Mouse (Mus musculus): Measurements from ENCODE around the gene Inpp5k. TPM values are rescaled to one million over a fixed set of nuclear protein-coding genes. Genes with fewer than 3 reads are reported as not detected.

Inpp5k gene
- polyA plus RNA-seq, 1 experiment, result 8.9 TPM

DNA sequence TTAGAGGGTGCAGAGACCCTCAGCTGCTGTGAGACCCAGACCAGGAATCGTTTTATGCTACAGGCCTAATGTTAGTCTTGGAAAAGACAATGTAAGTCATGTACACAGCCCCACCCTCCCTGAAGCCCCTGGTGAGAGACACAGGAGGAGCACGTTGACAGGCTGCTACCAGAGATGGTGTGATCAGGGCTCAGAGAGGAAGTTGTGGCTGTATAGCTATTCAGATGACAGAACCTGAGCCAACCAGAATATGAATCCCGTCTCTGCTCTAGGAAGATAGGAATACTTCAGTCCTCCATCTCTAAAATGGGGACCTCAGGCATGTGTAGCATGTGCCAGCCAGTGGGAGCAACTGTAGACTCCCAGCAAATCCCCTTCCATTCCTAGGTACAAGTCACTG is 37.8 kb downstream of the Inpp5k start:
- peaks cover 87% of the 10 kb centered on the region for H3K36me3 ChIP-seq (ENCODE audit: control insufficient read depth)
- no peaks in the 10 kb centered on the region for H3K9me3 ChIP-seq (ENCODE audit: control insufficient read depth, low read length)
- H3K4me1 ChIP-seq (ENCODE audit: control insufficient read depth), result peaks cover 6% of the 10 kb centered on the region
- TF ChIP-seq TAL1 (IDR thresholded peaks at IDR 0.05; ENCODE audit: low read length), result no peak
- no peak for TF ChIP-seq GATA1 (IDR thresholded peaks at IDR 0.05; ENCODE audit: low read length)
- no peak overlapping the region for H3K4me3 ChIP-seq (replicated peaks)
- no peaks in the 10 kb centered on the region for H3K27me3 ChIP-seq (ENCODE audit: control insufficient read depth)

DNA sequence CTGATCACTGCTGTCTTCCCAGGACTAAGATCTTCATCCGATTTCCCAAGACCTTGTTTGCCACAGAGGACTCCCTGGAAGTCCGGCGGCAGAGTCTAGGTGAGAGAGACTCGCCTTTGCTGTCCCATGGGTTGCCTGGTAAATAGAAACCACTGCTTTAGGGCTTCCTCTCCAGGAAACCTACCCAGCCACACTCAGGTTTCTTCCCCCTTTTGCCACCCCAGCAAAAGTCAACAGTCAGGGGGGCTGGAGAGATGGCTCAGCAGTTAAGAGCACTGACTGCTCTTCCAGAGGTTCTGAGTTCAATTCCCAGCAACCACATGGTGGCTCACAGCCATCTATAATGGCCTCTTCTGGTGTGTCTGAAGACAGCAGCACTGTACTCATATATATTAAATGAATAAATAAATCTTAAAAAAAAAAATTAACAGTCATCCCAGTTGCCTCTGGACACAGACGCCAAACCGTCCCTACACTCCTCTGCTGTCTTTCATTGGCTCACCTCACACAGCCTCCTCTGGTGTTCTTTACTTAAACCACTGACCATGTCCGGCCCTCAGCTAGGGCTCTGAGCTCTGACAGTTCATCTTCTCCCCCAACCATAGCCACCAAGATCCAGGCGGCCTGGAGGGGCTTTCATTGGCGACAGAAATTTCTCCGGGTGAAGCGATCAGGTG is 38.5 kb downstream of the Inpp5k start:
- no peak for TF ChIP-seq GATA1 (IDR thresholded peaks at IDR 0.05; ENCODE audit: low read length)
- TF ChIP-seq TAL1 (IDR thresholded peaks at IDR 0.05; ENCODE audit: low read length), result no peak
- peaks cover 6% of the 10 kb centered on the region for H3K4me1 ChIP-seq (ENCODE audit: control insufficient read depth)
- no peaks in the 10 kb centered on the region for H3K9me3 ChIP-seq (ENCODE audit: control insufficient read depth, low read length)
- H3K27me3 ChIP-seq (ENCODE audit: control insufficient read depth), result no peaks in the 10 kb centered on the region
- H3K36me3 ChIP-seq (ENCODE audit: control insufficient read depth), result peaks cover 87% of the 10 kb centered on the region
- H3K4me3 ChIP-seq (replicated peaks), result no peak overlapping the region

DNA sequence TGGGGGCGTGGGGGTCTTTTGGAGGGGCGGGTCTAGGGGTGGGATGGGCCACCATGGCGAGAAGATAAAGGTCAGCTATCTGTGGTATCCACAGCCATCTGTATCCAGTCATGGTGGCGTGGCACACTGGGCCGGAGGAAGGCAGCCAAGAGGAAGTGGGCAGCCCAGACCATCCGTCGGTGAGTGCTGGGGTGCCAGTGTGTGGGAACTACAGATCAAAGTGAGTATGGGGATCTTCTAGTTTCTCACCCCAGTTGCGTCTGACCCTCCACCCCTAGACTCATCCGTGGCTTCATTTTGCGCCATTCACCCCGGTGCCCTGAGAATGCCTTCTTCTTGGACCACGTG is 39.0 kb downstream of the Inpp5k start:
- peaks cover 84% of the 10 kb centered on the region for H3K36me3 ChIP-seq (ENCODE audit: control insufficient read depth)
- peaks cover 6% of the 10 kb centered on the region for H3K4me1 ChIP-seq (ENCODE audit: control insufficient read depth)
- H3K4me3 ChIP-seq (replicated peaks), result no peak overlapping the region
- no peaks in the 10 kb centered on the region for H3K27me3 ChIP-seq (ENCODE audit: control insufficient read depth)
- TF ChIP-seq TAL1 (IDR thresholded peaks at IDR 0.05; ENCODE audit: low read length) (no peak), GATA1 (IDR thresholded peaks at IDR 0.05; ENCODE audit: low read length) (no peak)
- H3K9me3 ChIP-seq (ENCODE audit: control insufficient read depth, low read length), result no peaks in the 10 kb centered on the region

DNA sequence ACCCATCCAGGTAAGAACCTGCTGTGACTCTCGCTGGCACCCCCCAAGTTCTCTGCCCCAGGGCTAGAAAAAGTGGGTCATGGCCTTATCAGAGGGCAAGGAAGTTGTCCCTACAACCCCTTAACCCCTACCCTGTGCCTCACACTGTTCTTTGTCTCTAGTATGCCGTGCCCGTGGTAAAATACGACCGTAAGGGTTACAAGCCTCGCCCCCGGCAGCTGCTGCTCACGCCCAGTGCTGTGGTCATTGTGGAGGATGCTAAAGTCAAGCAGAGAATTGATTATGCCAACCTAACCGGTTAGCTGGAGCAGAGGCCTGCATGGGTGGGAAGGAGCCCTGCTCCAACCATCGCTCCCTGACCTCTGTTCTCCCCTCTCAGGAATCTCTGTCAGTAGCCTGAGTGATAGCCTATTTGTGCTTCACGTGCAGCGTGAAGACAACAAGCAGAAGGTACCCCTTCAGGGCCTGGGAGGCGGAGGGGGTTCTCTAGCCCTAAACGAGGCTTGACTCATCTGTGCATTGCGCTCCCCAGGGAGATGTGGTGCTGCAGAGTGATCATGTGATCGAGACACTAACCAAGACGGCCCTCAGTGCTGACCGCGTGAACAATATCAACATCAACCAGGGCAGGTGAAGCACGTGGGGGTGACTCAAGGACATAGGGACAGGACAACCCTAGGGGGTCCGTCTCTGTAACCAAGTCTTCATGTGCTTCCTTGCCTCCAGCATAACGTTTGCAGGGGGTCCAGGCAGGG is 40.8 kb downstream of the Inpp5k start:
- H3K9me3 ChIP-seq (ENCODE audit: control insufficient read depth, low read length), result no peaks in the 10 kb centered on the region
- H3K27me3 ChIP-seq (ENCODE audit: control insufficient read depth), result no peaks in the 10 kb centered on the region
- H3K4me1 ChIP-seq (ENCODE audit: control insufficient read depth), result peaks cover 4% of the 10 kb centered on the region
- H3K4me3 ChIP-seq (replicated peaks), result no peak overlapping the region
- no peak for TF ChIP-seq TAL1 (IDR thresholded peaks at IDR 0.05; ENCODE audit: low read length)
- TF ChIP-seq GATA1 (IDR thresholded peaks at IDR 0.05; ENCODE audit: low read length), result no peak
- H3K36me3 ChIP-seq (ENCODE audit: control insufficient read depth), result peaks cover 68% of the 10 kb centered on the region

DNA sequence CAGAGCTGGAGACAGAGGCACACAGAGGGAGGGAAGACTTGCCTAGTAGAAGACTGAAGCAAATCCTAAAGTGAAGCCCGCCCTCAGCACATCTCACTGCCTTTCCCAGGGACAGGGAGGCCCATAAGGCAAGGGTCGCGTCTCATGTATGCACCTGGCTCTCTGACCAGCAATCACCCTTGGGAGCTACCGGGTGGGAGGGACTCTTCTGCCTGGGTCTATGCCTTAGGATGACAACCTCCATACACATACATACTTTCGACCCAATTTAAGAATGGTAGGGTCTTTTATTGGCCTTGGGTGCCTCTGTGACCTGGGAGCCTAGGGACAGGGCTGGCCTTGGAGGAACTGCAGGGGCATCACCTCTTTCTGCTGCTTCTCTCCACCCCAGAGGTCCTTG is 42.6 kb downstream of the Inpp5k start:
- Histone ChIP-seq H3K36me3 (ENCODE audit: control insufficient read depth) (peaks cover 51% of the 10 kb centered on the region), H3K27me3 (ENCODE audit: control insufficient read depth) (no peaks in the 10 kb centered on the region), H3K4me3 (replicated peaks) (no peak overlapping the region), H3K4me1 (ENCODE audit: control insufficient read depth) (peaks cover 12% of the 10 kb centered on the region), H3K9me3 (ENCODE audit: control insufficient read depth, low read length) (no peaks in the 10 kb centered on the region)
- TF ChIP-seq GATA1 (IDR thresholded peaks at IDR 0.05; ENCODE audit: low read length), result no peak
- no peak for TF ChIP-seq TAL1 (IDR thresholded peaks at IDR 0.05; ENCODE audit: low read length)

DNA sequence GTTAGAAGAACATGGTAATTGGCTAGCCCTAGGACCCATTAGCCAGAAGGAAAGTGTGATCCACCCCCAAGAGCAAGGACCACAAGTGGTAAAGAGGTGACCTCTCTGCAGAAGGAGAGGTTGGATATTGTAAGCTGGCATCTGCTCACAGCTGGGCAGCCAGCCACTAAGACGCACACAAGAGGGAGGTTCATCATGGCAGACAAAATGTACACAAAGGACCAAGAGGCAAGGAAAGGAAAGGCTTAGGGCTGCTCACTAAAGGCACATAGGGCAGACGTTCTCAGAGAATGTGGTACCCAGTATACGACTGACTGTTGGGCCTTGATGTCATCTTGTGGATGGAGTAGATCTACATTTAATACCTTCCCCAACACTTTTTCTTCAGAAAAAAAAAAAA is 44.1 kb downstream of the Inpp5k start:
- Histone ChIP-seq H3K9me3 (ENCODE audit: control insufficient read depth, low read length) (no peaks in the 10 kb centered on the region), H3K4me1 (ENCODE audit: control insufficient read depth) (peaks cover 17% of the 10 kb centered on the region), H3K36me3 (ENCODE audit: control insufficient read depth) (peaks cover 37% of the 10 kb centered on the region), H3K4me3 (replicated peaks) (no peak overlapping the region), H3K27me3 (ENCODE audit: control insufficient read depth) (no peaks in the 10 kb centered on the region)
- TF ChIP-seq TAL1 (IDR thresholded peaks at IDR 0.05; ENCODE audit: low read length) (no peak), GATA1 (IDR thresholded peaks at IDR 0.05; ENCODE audit: low read length) (no peak)

DNA sequence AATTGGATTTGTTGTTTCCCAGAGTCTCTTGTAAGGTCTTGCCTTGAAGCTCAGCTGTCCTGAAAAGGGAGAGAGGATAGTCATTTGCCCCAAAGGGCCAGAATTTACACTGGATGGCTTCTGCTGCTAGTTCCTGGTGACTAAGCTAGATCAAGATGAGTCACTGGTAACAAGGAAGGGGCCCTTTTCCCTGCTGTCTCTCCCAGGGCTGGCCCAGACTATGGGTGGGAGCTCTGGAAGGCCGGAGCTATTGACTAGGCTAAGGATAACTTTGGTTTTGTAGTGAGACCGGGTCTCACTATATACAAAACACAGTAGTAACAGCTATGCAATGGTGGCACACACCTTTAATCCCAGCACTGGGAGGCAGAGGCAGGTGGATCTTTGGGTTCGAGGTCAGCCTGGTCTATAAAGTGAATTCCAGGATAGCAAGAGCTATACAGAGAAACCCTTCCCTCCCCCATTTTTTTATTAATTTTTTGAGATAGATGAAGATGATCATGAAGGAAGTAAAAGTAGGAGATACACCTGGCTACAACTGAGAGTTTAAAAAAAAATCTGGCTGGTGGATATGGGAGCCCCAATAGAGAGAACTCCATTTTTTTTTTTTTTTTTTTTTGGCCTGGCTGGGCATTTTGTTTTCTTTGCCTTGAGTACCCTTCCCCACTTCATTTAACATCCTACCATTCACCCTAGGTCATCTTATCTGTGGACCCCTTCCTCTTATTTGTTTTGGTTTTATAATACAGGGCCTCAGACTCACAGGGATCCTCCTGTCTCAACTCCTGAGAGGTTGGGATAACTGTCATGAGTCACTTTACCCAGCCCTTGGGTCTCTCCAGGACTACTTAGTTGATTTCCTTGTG is 47.3 kb downstream of the Inpp5k start:
- H3K4me1 ChIP-seq (ENCODE audit: control insufficient read depth), result peaks cover 43% of the 10 kb centered on the region
- peaks cover 29% of the 10 kb centered on the region for H3K36me3 ChIP-seq (ENCODE audit: control insufficient read depth)
- no peaks in the 10 kb centered on the region for H3K9me3 ChIP-seq (ENCODE audit: control insufficient read depth, low read length)
- peak overlapping the region; percentile 100 for H3K4me3 ChIP-seq (replicated peaks)
- no peaks in the 10 kb centered on the region for H3K27me3 ChIP-seq (ENCODE audit: control insufficient read depth)
- TF ChIP-seq GATA1 (IDR thresholded peaks at IDR 0.05; ENCODE audit: low read length) (no peak), TAL1 (IDR thresholded peaks at IDR 0.05; ENCODE audit: low read length) (no peak)

DNA sequence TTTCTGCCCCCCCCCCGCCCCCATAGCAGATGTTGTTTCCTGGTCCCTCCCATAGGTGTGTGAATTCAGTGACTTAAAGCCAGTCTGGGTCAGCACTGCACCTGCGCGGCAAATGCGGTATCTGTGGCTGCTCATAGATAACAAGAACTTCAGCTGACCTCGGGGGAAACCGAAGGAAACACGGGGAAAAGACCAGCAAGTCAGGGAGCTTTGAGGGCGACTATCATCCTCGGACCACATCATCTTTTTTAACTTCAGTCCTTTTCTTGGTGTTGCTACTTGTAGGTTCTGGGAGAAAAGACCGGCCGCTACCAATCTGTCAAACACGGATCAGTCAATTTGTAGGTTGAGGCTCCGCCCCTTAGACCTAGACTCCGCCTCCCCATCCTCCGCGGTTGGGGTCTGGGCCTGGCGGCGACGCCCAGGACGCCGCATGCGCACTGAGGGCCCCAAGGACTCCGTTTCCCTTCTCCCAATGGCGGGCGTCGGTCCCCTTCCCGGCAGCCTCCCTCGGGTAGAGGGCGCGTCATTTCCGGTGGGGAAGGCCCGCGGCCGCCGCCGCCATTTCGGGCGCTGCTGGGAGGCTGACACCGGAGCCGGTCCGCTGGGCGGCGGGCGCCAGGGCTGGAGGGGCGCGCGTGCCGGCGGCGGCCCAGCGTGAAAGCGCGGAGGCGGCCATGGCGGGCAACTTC is 48.1 kb downstream of the Inpp5k start, which contains the start of gene Crk:
TSS of gene Crk (plus strand) at position 513 of the 692 bp plus-strand sequence.
- peak; percentile 75 for TF ChIP-seq GATA1 (IDR thresholded peaks at IDR 0.05; ENCODE audit: low read length)
- TF ChIP-seq TAL1 (IDR thresholded peaks at IDR 0.05; ENCODE audit: low read length), result no peak
- H3K27me3 ChIP-seq (ENCODE audit: control insufficient read depth), result no peaks in the 10 kb centered on the region
- peak within 1 kb of the TSS; percentile 100 for H3K4me3 ChIP-seq (replicated peaks)
- no peaks in the 10 kb centered on the region for H3K9me3 ChIP-seq (ENCODE audit: control insufficient read depth, low read length)
- H3K4me1 ChIP-seq (ENCODE audit: control insufficient read depth), result peaks cover 44% of the 10 kb centered on the region
- H3K36me3 ChIP-seq (ENCODE audit: control insufficient read depth), result peaks cover 32% of the 10 kb centered on the region

Data from erythroblast, embryonic 14.5 days (primary cell).